Mouse (Mus musculus) forebrain, embryonic 10.5 days (tissue): Measurements from ENCODE around the gene Cpne5. TPM values are rescaled to one million over a fixed set of nuclear protein-coding genes. Genes with fewer than 3 reads are reported as not detected.

Source experiments
- DNase-seq: peaks from one replicate; pipeline ENCODE4 v3.0.0-alpha.2; 2017; ENCODE audit warnings: low spot score; ENCODE audit errors: extremely low spot score
- H3K27ac ChIP-seq: fragments of 300-500 bp; sonication (generic); 2 replicates; pipeline ENCODE4 v1.5.1; 2016; ENCODE audit warnings: mild to moderate bottlenecking
- H3K27me3 ChIP-seq: fragments of 300-500 bp; sonication (generic); 2 replicates; pipeline ENCODE4 v1.6.1; 2016; ENCODE audit warnings: mild to moderate bottlenecking; ENCODE audit not compliant: poor library complexity, severe bottlenecking
- H3K36me3 ChIP-seq: fragments of 300-500 bp; sonication (generic); replicated peaks from 2 replicates; pipeline ENCODE4 v1.6.1; 2016; ENCODE audit warnings: mild to moderate bottlenecking, moderate library complexity
- H3K4me1 ChIP-seq: fragments of 300-500 bp; sonication (generic); 2 replicates; pipeline ENCODE4 v1.6.1; 2016
- H3K4me3 ChIP-seq: fragments of 300-500 bp; sonication (generic); 2 replicates; pipeline ENCODE4 v1.5.1; 2016; ENCODE audit warnings: mild to moderate bottlenecking, moderate library complexity
- H3K9me3 ChIP-seq: fragments of 300-500 bp; sonication (generic); 2 replicates; pipeline ENCODE4 v1.6.1; 2016; ENCODE audit warnings: mild to moderate bottlenecking, moderate library complexity
- WGBS: fragments of 180-500 bp; shearing (Covaris S2); methylation state at CpG from one replicate; pipeline ENCODE4 v1.1.7; 2016; 5-methylcytosine and 5-hydroxymethylcytosine counted together
- polyA plus RNA-seq: library from polyadenylated mRNA; unstranded; fragments of >200 nt; fragmentation: Nextera tagmentation; extraction: Ambion mirVana; gene quantifications from 2 replicates; pipeline ENCODE4 v1.2.1, GENCODE M21; 2016

Gene Cpne5
- polyA plus RNA-seq, 1 experiment from 2014 or later = 5.3 TPM

DNA sequence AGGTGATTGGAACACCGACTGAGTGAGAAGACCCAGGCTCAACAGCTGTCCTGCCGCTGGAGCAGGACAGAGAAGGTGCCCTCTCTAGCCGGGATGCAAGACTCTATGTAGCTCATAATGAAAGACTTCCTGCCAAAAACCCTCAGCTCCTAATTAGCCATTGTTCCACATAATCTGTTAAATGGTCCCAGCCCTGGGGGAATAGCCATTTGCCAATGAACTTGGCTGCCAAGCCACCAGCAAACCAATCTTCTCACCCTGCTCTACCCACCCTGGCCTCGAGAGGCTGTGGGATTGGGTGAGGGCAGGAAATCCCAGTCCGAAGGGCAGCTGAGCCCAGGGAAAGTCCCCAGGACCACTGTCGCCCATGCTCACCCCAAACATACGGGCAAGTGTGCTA, 21.9 kb downstream of the Cpne5 start:
- 69% methylated on average over 7 of the region's 7 CpGs for WGBS
- DNase-seq = no peak
- Histone ChIP-seq H3K4me3 (no peak overlapping the region), H3K27ac (0 out of 2 replicates have a peak overlapping the region, but pooled peaks have one; percentile 15), H3K4me1 (peaks cover 67% of the 10 kb centered on the region), H3K36me3 (no peaks in the 10 kb centered on the region), H3K9me3 (no peaks in the 10 kb centered on the region), H3K27me3 (peaks cover 45% of the 10 kb centered on the region)

- WGBS = 7% methylated on average over 10 of the region's 10 CpGs
- H3K4me3 ChIP-seq = peak overlapping the region; percentile 27; the same call in 1 of the 2 replicates
- H3K36me3 ChIP-seq = no peaks in the 10 kb centered on the region
- peaks cover 58% of the 10 kb centered on the region for H3K4me1 ChIP-seq
- no peak for DNase-seq
- H3K27ac ChIP-seq = peak overlapping the region; percentile 40
- H3K27me3 ChIP-seq = peaks cover 45% of the 10 kb centered on the region
- H3K9me3 ChIP-seq = no peaks in the 10 kb centered on the region
Observed at GRCm38 (mm10) chr17:29214655-29215054, 23.3 kb downstream of the Cpne5 start.

GRCm38 (mm10) chr17:29214193-29214456, 23.8 kb downstream of the Cpne5 start:
- Histone ChIP-seq H3K4me1 (peaks cover 58% of the 10 kb centered on the region), H3K4me3 (peak overlapping the region; percentile 27; the same call in 1 of the 2 replicates), H3K9me3 (no peaks in the 10 kb centered on the region), H3K27me3 (peaks cover 45% of the 10 kb centered on the region), H3K36me3 (no peaks in the 10 kb centered on the region), H3K27ac (peak overlapping the region; percentile 40)
- WGBS = 44% methylated on average over 4 of the region's 4 CpGs
- no peak for DNase-seq

DNA sequence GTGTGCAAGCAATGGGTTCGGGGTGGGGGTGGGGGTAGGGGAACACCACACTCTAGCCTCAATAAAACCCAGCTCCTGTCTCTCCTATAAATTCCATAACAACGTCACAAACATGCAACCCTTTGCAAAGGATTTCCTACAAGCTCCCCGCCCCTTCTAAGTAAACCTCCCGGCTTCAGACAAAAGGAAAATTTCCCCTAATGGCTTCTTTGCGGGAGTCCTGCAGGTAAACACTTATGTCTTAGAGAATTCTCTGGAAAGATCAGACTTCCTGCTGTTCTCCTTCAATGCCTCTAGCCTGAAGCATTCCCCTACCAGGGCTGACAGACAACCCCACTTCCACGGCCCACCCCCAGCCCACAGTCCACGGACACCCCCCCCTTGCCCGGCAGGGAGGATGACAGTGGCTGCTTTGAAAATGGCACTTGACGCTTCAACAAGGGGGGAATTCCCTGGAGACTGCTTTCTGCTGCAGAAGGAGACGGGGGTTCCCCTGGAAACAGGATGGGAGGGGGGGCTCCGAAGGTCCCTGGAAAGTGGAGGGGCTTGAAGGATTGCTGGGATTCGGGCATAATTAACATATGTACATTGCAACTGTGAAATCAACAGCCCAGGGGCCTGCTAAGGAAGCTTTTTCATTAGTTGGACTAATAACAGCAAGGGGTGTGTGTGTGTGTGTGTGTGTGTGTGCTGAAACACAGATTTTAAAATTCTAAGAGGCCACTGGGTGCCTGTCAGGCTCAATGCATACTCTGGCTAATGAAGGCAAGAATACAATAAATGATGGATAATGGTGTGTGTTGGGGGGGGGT, 24.4 kb downstream of the Cpne5 start:
- no peaks in the 10 kb centered on the region for H3K9me3 ChIP-seq
- H3K4me1 ChIP-seq = peaks cover 58% of the 10 kb centered on the region
- peak; percentile 44 for DNase-seq
- peak overlapping the region; percentile 51 for H3K27ac ChIP-seq
- H3K27me3 ChIP-seq = peaks cover 45% of the 10 kb centered on the region
- H3K4me3 ChIP-seq = peak overlapping the region; percentile 27; the same call in 1 of the 2 replicates
- WGBS = 8% methylated on average over 12 of the region's 12 CpGs
- no peaks in the 10 kb centered on the region for H3K36me3 ChIP-seq

- 57% methylated on average over 7 of the region's 7 CpGs for WGBS
- no peaks in the 10 kb centered on the region for H3K9me3 ChIP-seq
- peaks cover 56% of the 10 kb centered on the region for H3K4me1 ChIP-seq
- H3K27ac ChIP-seq = no peak overlapping the region
- peaks cover 44% of the 10 kb centered on the region for H3K27me3 ChIP-seq
- no peak overlapping the region for H3K4me3 ChIP-seq
- DNase-seq = no peak
- H3K36me3 ChIP-seq = no peaks in the 10 kb centered on the region
Observed at GRCm38 (mm10) chr17:29211836-29212235, 26.1 kb downstream of the Cpne5 start.

- Histone ChIP-seq H3K27ac (no peak overlapping the region), H3K4me1 (peaks cover 43% of the 10 kb centered on the region), H3K27me3 (peaks cover 26% of the 10 kb centered on the region), H3K9me3 (no peaks in the 10 kb centered on the region), H3K4me3 (no peak overlapping the region), H3K36me3 (no peaks in the 10 kb centered on the region)
- 95% methylated on average over 3 of the region's 3 CpGs for WGBS
- no peak for DNase-seq
Observed at GRCm38 (mm10) chr17:29210037-29210436, 27.9 kb downstream of the Cpne5 start.

DNA sequence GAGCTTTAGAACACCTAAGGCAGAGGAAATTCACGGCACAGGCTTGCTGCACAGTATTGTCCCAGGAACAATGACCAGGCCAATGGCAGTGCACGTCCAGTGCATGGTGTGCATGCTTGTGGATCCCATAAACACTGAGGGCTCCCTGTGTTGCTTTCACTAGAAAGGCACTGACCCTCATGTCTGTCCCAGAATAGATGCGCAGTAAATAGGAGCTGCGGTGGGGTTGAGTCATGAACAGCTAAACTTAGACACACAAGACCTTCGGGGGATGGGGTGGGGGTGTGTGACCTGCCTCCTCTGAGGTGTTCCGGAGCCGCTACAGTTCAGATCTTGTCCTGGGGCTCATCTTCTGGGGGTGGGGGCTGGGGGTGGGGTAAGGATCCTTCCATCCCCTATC, 31.9 kb downstream of the Cpne5 start:
- Histone ChIP-seq H3K27me3 (peaks cover 10% of the 10 kb centered on the region), H3K4me1 (peaks cover 5% of the 10 kb centered on the region), H3K9me3 (no peaks in the 10 kb centered on the region), H3K27ac (no peak overlapping the region), H3K36me3 (no peaks in the 10 kb centered on the region), H3K4me3 (no peak overlapping the region)
- no peak for DNase-seq
- WGBS = 85% methylated on average over 7 of the region's 7 CpGs

DNA sequence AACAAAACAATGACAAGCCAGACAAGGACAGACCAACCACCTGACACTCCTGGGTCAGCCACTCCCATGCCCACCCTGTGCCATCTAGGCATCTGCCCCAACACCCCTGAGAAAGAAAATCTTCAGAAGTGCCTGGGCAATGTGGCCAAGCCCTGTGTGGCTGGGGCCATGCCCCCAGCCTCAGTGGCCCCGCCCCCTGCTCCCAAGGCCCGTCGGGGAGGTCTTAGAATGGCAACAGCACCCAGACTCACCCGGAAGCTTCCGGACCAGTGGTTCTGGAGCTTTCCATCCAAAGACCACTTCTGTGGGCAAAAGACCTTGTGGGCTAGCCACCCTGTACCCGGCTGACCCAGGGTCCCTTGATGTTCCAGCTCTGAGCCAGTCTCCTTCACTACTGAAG, 35.4 kb downstream of the Cpne5 start:
- 88% methylated on average over 6 of the region's 6 CpGs for WGBS
- peaks cover 13% of the 10 kb centered on the region for H3K27me3 ChIP-seq
- H3K4me3 ChIP-seq = no peak overlapping the region
- H3K9me3 ChIP-seq = no peaks in the 10 kb centered on the region
- no peak overlapping the region for H3K27ac ChIP-seq
- no peaks in the 10 kb centered on the region for H3K36me3 ChIP-seq
- H3K4me1 ChIP-seq = peaks cover 16% of the 10 kb centered on the region
- no peak for DNase-seq

DNA sequence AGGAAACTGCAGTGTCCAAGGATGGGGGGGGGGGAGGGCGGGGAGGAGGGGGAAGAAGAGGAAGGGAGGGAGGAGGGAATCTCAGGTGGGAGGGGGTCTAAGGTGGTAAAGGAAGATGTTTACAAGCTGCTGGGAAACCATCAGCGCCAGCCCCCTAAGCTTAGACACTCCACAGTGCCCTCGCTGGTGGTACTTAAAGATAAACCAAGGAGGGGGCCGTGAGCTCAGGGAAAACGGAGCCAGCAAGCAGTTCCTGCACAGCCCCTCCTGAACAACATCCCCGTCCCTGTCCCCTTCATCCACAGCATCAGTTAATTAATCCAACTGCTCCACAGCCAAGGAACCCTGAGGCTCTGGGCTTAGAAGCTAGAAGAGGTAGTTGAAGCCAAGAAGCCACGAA, 38.1 kb downstream of the Cpne5 start:
- Histone ChIP-seq H3K27ac (peak overlapping the region; percentile 61; the same call in 1 of the 2 replicates), H3K27me3 (peaks cover 14% of the 10 kb centered on the region), H3K36me3 (no peaks in the 10 kb centered on the region), H3K9me3 (no peaks in the 10 kb centered on the region), H3K4me3 (no peak overlapping the region), H3K4me1 (peaks cover 26% of the 10 kb centered on the region)
- no peak for DNase-seq
- WGBS = 35% methylated on average over 6 of the region's 7 CpGs

DNA sequence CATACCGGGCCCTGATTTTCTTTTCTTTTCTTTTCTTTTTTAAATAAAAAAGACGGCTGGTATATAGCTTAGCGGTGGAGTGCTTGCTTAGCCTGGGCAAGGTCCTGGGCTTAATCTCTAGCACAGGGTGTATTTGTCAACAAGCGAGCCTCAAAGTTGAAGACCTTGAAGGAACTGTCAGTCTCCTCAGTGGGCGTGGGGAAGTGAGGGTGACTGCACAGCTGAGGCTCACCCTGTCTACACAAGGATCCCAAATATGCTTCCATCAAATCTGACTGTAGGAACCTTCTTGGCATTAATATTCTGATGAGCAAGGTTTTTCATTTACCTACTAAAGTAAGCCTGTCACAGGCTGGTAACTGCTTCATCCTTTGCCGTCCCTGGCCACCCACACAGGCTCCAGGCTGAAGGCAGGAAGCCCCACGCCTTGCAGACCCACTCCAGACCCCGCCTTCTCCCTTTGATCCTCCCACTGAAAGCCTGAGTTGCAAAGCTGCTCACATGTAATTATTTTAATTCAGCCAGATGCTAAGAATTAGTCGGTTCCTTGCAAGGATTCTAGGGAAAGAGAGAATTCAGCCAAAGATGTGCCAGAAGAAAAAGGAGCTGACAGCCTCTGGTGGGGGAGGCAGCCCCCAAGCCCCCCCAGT, 38.7 kb downstream of the Cpne5 start:
- H3K4me1 ChIP-seq = peaks cover 26% of the 10 kb centered on the region

GRCm38 (mm10) chr17:29195579-29195978, 42.4 kb downstream of the Cpne5 start:
- H3K36me3 ChIP-seq = no peaks in the 10 kb centered on the region
- no peaks in the 10 kb centered on the region for H3K9me3 ChIP-seq
- peaks cover 13% of the 10 kb centered on the region for H3K27me3 ChIP-seq
- peaks cover 52% of the 10 kb centered on the region for H3K4me1 ChIP-seq
- no peak overlapping the region for H3K4me3 ChIP-seq
- WGBS = 9% methylated on average over 4 of the region's 4 CpGs
- peak overlapping the region; percentile 53; the same call in 1 of the 2 replicates for H3K27ac ChIP-seq
- no peak for DNase-seq

More for the DNA sequence above, 38.7 kb downstream of the Cpne5 start:
- H3K27ac ChIP-seq = peak overlapping the region; percentile 61; the same call in 1 of the 2 replicates
- DNase-seq = no peak
- 15% methylated on average over 9 of the region's 9 CpGs for WGBS
- H3K4me3 ChIP-seq = no peak overlapping the region
- H3K27me3 ChIP-seq = peaks cover 14% of the 10 kb centered on the region
- H3K36me3 ChIP-seq = no peaks in the 10 kb centered on the region
- H3K9me3 ChIP-seq = no peaks in the 10 kb centered on the region

DNA sequence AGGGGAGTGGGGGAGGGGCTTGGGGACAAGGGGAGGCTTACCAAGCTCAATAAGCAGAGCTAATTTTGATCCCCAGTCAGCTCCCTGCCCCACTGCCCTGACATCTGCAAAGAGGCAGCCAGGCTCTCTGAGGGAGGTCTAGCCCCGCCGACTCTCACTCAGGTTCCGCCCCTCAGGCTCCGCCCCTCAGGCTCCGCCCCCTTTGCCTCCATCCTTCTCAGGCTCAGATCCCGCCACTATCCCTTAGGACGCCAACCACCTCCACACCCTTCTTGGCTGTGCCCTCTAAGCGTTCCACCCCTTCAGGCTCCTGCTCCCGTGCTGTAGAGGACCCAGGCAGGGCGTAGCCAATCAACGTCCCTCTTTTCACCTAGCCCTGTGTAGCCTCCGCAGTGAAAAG, 49.0 kb downstream of the Cpne5 start:
- Histone ChIP-seq H3K36me3 (no peaks in the 10 kb centered on the region), H3K27me3 (peaks cover 40% of the 10 kb centered on the region), H3K9me3 (no peaks in the 10 kb centered on the region), H3K27ac (peak overlapping the region; percentile 74), H3K4me3 (peak overlapping the region; percentile 29), H3K4me1 (peaks cover 78% of the 10 kb centered on the region)
- WGBS = 4% methylated on average over 12 of the region's 12 CpGs
- peak; percentile 57 for DNase-seq
